In genomic region chr2:109675973-109676617, GRCm38 (mm10) we compare ENCODE assay signal across 8 mouse cellular contexts. TPM values are rescaled to one million over a fixed set of nuclear protein-coding genes. Genes with fewer than 3 reads are reported as not detected.
DNase-seq lines count a peak whose midpoint lies in the region; ATAC-seq and TF ChIP-seq lines count a peak whose summit lies in the region.

No protein-coding gene starts in this region.

- no peaks in the 10 kb centered on the region for H3K9me3 ChIP-seq in heart, embryonic 14.5 days (ENCODE audit: control insufficient read depth, low read length)
- no peaks in the 10 kb centered on the region for H3K9me3 ChIP-seq in kidney, embryonic 15.5 days (replicated peaks)

- peak overlapping the region; percentile 46 for H3K4me2 ChIP-seq in heart, embryonic 14.5 days (ENCODE audit: low read length)
- peak overlapping the region; percentile 44 for H3K4me2 ChIP-seq in kidney, embryonic 15.5 days

- H3K4me3 ChIP-seq in thymus, adult 2 months (ENCODE audit: control insufficient read depth, insufficient read depth, low read length): no peak overlapping the region
- H3K4me3 ChIP-seq in heart, embryonic 14.5 days (ENCODE audit: control insufficient read depth in 1 of 2, insufficient read depth in 1 of 2, low read depth in 1 of 2, low read length in 2 of 2): peak overlapping the region in 1 of 2 experiments; percentile 19; a peak in 3 of 4 replicates
- peak overlapping the region; percentile 15 for H3K4me3 ChIP-seq in kidney, embryonic 15.5 days (replicated peaks)

- 9% methylated on average over 29 of the region's 29 CpGs for WGBS in thymus, adult 2 months
- 2% methylated on average over 29 of the region's 29 CpGs for WGBS in heart, embryonic 14.5 days
- 2% methylated on average over 29 of the region's 29 CpGs for WGBS in kidney, embryonic 15.5 days

- ATAC-seq in heart, embryonic 14.5 days (ENCODE audit: insufficient number of reproducible peaks, insufficient read depth, low FRiP score, low read depth): no peak
- peak; percentile 65; the same call in 1 of the 2 replicates for ATAC-seq in kidney, embryonic 15.5 days (replicated peaks; ENCODE audit: low FRiP score)

- no peak overlapping the region for H3K9ac ChIP-seq in heart, embryonic 14.5 days (ENCODE audit: low read length)
- H3K9ac ChIP-seq in kidney, embryonic 15.5 days: no peak overlapping the region

- TF ChIP-seq POLR2A in thymus, adult 2 months (IDR thresholded peaks at IDR 0.05; ENCODE audit: control insufficient read depth, extremely low read depth, insufficient read depth, low read length, poor library complexity): no peak

- peak; percentile 21 for DNase-seq in thymus, postnatal 4 days
- DNase-seq in thymus, adult 2 months: no peak
- peak; percentile 71 to 73 for DNase-seq in cerebellum, postnatal 25 days
- peak; percentile 65 for DNase-seq in lung, postnatal 14 days
- peak; percentile 26 for DNase-seq in right cerebral cortex, postnatal 4 days
- DNase-seq in thymus, postnatal 14 days: no peak

- H3K4me1 ChIP-seq in thymus, adult 2 months (replicated peaks; ENCODE audit: control insufficient read depth, insufficient read depth, low read length): no peaks in the 10 kb centered on the region
- H3K4me1 ChIP-seq in heart, embryonic 14.5 days (ENCODE audit: control insufficient read depth in 2 of 2, insufficient read depth in 2 of 2, low read length in 2 of 2): peaks cover 8 to 27% of the 10 kb centered on the region in 2 experiments
- peaks cover 34% of the 10 kb centered on the region for H3K4me1 ChIP-seq in kidney, embryonic 15.5 days

- peaks cover 4% of the 10 kb centered on the region; the same call in 1 of the 2 replicates for H3K27me3 ChIP-seq in thymus, adult 2 months (ENCODE audit: control insufficient read depth, insufficient read depth, low read length)
- H3K27me3 ChIP-seq in heart, embryonic 14.5 days (ENCODE audit: control insufficient read depth, insufficient read depth, low read length): peaks cover 71% of the 10 kb centered on the region
- peaks cover 90% of the 10 kb centered on the region for H3K27me3 ChIP-seq in kidney, embryonic 15.5 days

- TF ChIP-seq CTCF in thymus, adult 2 months (IDR thresholded peaks at IDR 0.05; ENCODE audit: borderline replicate concordance, control insufficient read depth, extremely low read depth, insufficient read depth, low read length, poor library complexity): no peak

- no peak overlapping the region for H3K27ac ChIP-seq in thymus, adult 2 months (ENCODE audit: control insufficient read depth, insufficient read depth, low read length)
- no peak overlapping the region for H3K27ac ChIP-seq in heart, embryonic 14.5 days (replicated peaks in 1 of 2; ENCODE audit: control insufficient read depth in 1 of 2, insufficient read depth in 1 of 2, low read depth in 2 of 2, low read length in 2 of 2)
- no peak overlapping the region for H3K27ac ChIP-seq in kidney, embryonic 15.5 days

- no peaks in the 10 kb centered on the region for H3K36me3 ChIP-seq in thymus, adult 2 months (ENCODE audit: control insufficient read depth, insufficient read depth, low read length)
- no peaks in the 10 kb centered on the region for H3K36me3 ChIP-seq in heart, embryonic 14.5 days (ENCODE audit: control insufficient read depth, insufficient read depth, low read length)
- H3K36me3 ChIP-seq in kidney, embryonic 15.5 days: no peaks in the 10 kb centered on the region

RNA-seq across cellular contexts. Expression of gene Bdnf, which starts 1.6 kb away (rescaled TPM):
- 0.17 and 0.24 TPM in 2 replicates for polyA plus RNA-seq in thymus, adult 2 months (2012; rRNA removed)
- polyA plus RNA-seq in heart, embryonic 14.5 days (2014; fragmentation: Nextera tagmentation; extraction: Ambion mirVana): 0.15 and 0.45 TPM in 2 replicates
- 0.81 and 1.1 TPM in 2 replicates for polyA plus RNA-seq in kidney, embryonic 15.5 days (2015; fragmentation: Nextera tagmentation; extraction: Ambion mirVana)

Comparison
In these comparisons a context has a peak if more than half of its experiments do, and no peak if none do; other contexts are left out.
1. DNase-seq: peak in thymus, postnatal 4 days (single experiment), cerebellum, postnatal 25 days (2 of 2), lung, postnatal 14 days (single experiment) and right cerebral cortex, postnatal 4 days (single experiment); none in thymus, adult 2 months (single experiment) and thymus, postnatal 14 days (single experiment).